Mouse (Mus musculus): ENCODE results near the gene Hydin.

DNA sequence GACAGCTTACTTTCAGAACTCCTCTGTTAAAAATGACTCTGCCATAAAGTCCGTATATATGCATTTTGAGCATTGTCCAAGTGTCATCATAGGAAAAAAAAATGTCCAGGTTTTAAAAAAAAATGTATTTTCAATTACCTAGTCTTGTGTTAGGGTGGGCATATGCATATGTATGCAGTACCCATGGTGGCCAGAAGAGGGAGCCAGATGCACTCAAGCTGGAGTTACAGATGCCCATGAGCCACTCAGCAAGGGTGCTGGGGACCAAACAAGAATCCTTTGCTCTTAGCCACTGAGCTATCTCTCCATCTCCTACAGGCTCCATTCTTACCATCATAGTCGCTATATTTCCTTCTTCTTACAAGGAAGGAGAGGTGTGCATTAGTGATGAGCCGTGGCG, 222.6 kb downstream of the Hydin start:
- TF ChIP-seq GATA1 (IDR thresholded peaks at IDR 0.05; ENCODE audit: borderline replicate concordance, low read length): no peak
- TF ChIP-seq FLI1 (IDR thresholded peaks at IDR 0.05; ENCODE audit: low read length): no peak
